Mouse (Mus musculus): ENCODE results near the gene Stxbp6.
"Not testable (repeated sequence)": the region's sequence is repeated elsewhere in the genome, so short reads cannot be mapped to it uniquely, and the experiment has no call there.

Gene Stxbp6

GRCm38 (mm10) chr12:45074611-45075342, at the start of gene Stxbp6:
Stxbp6 (minus strand) TSS chr12:45074709.
- peak; percentile 79 to 84 for DNase-seq

DNA sequence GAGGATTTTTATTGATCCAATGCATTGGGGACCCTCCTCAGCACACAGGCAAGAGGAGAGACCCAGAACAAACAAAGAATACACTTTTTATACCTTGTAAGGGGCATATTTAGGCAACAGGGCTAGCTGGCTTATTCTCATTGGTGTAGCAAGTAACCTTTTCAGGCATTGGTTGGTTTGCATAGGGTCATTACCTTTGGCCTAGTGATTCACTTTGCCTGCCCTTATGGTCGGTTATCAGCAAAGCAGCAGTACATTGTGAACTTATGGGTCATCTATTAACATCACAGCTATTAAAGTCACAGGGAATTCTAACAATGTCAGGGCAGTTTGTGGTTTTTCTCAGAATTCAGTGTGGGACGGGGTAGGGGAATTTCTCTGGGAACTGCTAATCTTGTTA, 28.4 kb upstream of the Stxbp6 start:
- not testable (repeated sequence) for DNase-seq

DNA sequence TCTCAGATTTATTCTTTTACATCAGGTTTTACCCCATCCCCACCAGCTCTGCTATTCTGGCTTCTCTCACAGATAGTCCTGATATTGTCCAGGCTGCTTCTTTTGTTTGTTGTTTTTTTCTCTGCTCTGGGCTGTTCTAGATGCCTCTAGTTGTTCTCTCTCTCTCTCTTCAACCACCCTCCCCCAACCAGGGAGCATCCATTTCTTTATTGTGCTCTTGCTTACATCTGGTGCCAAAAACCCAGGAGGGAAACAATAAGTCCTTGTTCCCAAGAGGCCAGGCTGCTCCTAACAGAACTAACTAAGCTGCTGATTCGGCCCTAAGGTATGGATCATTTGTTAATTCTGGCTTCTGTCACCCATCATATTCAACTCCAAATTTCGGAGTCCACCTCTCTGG, 19.2 kb upstream of the Stxbp6 start:
- no peak for DNase-seq

DNA sequence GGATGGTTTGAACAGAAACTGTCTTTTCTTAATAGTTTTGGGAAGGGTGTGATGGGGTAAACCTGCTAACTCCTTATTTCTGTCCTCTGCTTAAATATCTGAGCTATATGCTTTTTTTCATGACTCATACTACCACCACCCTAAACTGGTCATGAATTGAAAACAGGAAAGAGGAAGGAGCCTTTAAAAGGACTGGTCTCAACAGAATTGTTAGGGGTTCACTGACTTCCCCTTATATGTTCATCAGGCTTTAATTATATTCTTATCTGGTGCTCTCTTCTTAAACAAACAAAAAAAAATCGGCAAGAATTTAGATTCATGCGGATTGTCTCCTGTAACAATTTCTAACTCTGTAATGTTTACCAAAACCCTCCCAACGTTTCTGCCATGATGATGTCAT, 17.9 kb upstream of the Stxbp6 start:
- DNase-seq = no peak

GRCm38 (mm10) chr12:45083145-45083475, 8.6 kb upstream of the Stxbp6 start:
- no peak for DNase-seq

- DNase-seq = peak in 1 of 2 experiments; percentile 50
These were observed 8.1 kb upstream of the Stxbp6 start for GRCm38 (mm10) chr12:45082379-45083144.

- DNase-seq = no peak
These were observed 7.1 kb upstream of the Stxbp6 start for GRCm38 (mm10) chr12:45081617-45082016.

DNA sequence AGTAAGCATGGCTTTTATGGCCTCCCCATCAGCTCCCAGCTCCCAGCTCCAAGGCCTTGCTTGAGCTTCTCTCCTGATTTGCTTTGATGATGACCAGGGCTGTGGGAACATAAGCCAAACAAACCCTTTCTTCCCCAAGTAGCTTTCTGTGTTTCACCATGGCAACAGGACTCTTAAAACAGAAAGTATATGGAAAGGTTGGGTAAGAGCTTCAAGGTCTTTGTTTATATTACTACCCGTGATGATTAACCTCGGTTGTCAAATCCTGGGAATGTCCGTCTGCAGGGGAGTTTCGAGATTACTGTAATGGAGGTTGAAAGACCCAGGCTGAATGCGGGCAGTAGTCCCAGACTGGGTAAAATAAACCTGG, 6.2 kb upstream of the Stxbp6 start:
- DNase-seq = no peak

- no peak for DNase-seq
These were observed 5.7 kb upstream of the Stxbp6 start for GRCm38 (mm10) chr12:45080036-45080752.

GRCm38 (mm10) chr12:45075631-45076030, 1.1 kb upstream of the Stxbp6 start:
- DNase-seq = no peak

GRCm38 (mm10) chr12:45074042-45074601, 387 bp downstream of the Stxbp6 start:
- peak; percentile 70 to 80 for DNase-seq

- peak; percentile 49 to 61 for DNase-seq
These were observed 1.0 kb downstream of the Stxbp6 start for GRCm38 (mm10) chr12:45073331-45074041.

DNA sequence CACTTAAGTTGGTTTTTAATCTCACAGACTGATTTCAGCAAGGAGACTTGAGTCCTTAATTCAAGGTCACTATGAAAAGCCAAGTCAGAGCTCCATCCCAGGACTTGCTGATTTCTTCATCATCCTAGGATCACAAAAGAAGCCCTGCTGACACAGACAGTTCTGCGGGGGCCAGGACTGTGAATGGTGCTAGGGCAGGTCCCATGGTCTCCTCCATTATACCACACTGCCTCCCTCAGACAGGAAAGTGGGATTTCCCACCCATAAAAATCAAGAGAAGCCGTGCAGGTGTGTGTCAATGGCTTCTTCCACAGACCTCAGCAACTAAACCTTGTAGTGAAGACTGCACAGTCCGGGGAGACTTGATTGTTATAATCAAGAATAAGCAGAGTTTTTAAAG, 2.3 kb downstream of the Stxbp6 start:
- DNase-seq = peak in 1 of 2 experiments; percentile 16

DNA sequence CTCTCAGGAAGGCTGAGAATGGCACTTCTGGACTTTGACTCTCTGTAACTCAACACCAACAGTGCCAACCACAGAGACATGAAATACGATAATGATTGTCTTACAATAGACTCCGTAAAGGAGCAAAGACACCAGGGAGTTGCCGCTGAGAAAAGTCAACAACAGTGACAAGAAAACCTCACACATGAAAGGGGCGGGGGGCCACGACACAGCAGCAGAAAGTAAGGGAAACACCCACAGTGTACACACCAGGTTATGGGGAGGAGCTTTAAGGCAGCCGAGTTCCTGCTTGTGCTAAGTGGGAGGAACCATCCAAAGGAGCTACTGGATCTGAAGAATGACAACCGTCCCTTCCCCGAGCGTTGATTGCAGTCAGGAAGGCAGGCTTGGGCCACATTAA, 4.3 kb downstream of the Stxbp6 start:
- DNase-seq = no peak

DNA sequence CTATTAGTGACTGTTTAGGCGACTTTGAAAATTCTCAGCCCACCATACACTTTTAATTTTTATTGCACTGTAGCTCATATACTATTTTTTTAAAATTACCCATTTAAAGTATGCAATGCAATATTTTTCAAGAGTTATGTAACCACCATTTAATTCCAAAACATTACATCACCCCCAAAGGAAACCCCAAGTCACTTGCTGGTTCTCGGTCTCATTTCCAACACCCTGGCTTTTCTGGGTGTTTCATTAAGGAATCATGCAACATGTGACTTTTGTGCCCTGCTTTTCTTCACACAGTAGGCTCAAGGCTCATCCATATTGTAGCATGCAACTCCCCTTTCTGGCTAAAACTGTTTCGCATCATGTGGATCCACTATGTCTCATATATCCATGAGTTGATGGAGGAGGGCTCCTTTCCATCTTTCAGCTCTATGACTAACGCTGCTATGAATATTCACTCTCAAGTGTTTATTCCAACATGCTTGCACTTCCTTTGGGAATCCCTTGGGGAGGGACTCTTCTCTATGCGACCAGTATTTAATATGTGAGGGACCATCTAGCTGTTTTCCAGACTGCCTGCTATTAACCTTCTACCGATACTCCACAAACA, 6.3 kb downstream of the Stxbp6 start:
- DNase-seq = no peak

DNA sequence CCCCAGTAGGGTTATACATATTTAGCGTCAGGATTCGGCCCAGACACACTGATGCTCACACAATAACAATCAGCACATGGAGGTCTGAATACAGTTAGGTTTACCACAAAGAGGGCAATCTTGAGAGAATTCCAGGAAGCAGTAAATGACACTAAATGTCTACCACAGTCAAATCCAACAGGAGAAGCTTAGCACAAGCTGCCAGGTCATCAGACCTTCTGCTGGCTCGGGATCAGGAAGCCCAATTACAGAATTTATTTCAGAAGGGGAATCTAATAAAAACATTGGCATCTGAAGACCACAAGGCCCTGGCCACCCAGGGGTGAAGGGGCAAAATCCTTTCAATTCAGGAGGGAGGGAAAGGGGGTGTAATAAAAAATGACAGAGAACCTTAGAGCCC, 6.8 kb downstream of the Stxbp6 start:
- DNase-seq = no peak

GRCm38 (mm10) chr12:45067047-45067685, 7.3 kb downstream of the Stxbp6 start:
- DNase-seq = no peak

DNA sequence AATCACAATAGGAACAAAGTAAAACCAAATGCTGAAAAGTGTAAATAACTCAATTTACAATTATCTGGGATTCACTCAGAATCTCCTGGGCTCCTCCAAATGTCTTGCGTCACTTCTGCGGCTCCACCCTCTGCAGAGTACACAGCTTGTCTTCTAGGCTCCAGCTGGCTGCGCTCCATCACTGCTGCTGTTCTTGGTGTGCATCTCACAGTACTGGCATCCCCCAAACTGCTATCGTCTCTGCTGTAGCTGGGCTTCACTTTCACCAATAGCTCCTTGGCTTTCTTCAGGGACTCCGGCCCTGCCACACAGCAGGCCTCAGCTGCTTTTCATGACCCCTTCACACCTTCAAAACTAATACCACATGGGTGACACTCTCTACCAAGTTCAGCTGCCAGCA, 10.9 kb downstream of the Stxbp6 start:
- peak; percentile 59 to 68 for DNase-seq

DNA sequence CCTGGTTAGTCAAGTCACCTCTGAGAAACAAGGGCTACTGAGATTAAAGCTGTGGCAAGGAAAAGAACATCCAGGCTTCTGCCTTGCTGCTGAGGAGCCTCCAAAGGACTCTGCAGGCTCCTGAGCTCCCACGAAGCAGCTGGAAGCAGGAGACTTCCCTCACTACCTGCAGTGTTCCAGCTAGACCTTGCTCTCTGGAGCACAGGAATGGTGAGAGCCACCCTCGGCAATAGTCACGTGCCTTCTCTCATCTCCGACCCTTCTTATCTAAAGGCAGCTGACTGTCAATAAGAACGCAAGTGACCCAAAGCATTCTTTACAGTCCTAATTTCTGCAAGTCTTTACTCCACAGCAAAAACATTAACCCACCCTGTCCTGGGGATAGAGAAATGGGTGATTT, 13.2 kb downstream of the Stxbp6 start:
- no peak for DNase-seq

GRCm38 (mm10) chr12:45060804-45061203, 13.7 kb downstream of the Stxbp6 start:
- DNase-seq = no peak

DNA sequence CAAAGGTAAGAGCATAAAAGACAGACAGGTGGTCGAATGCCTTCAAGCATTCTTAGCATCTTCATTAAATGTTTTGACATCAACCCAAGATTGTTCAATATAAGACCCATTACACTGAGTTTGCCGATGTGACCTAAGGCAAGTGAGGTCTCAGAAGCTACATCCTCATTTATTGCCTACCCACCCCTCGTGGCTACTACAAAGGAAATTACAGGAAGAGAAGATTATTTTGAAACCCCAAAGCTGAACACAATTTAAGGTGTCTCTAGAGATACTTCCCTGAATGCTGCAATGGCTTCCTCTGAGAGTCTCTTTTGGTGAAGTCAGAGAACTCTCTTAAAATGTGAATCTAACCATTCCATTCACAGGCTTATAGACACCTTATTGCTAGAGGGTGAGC, 16.5 kb downstream of the Stxbp6 start:
- DNase-seq = no peak

DNA sequence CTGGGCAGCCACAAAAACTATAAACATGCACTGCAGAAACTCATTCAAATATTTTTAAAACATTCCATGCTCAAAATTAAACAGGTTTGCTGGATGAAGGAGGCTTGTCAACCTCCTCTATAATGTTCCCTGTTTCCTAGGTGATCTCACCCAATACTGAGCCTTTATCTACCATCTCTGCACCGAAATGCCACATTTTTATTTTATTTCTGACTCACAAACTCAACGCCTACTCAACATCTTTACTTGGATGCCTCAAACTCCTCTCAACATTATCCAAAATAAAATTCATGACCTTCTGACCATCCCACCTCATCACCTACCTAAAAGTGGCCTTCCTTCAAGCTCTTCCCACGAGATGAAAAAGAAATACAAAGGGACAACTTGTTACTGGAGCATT, 18.1 kb downstream of the Stxbp6 start:
- no peak for DNase-seq

Data from cerebellum, postnatal 10 days (tissue).